Mouse (Mus musculus) kidney, adult 2 months (tissue): ENCODE data around the gene Dlg2.

ENCODE experiments used
- CTCF ChIP-seq: fragments of 200-500 bp; conservative IDR thresholded peaks from 2 replicates; pipeline ENCODE4 v1.5.1; 2011; ENCODE audit warnings: low read depth, mild to moderate bottlenecking, control low read depth, low read length, moderate library complexity, mixed read lengths; ENCODE audit not compliant: insufficient read depth, insufficient read length
- POLR2A ChIP-seq: fragments of 200-500 bp; IDR thresholded peaks from one replicate; pipeline ENCODE4 v1.6.1; 2011; ENCODE audit warnings: low read depth, low read length, control low read depth

- TF ChIP-seq POLR2A (no peak), CTCF (no peak)
Measured at GRCm38 (mm10) chr7:92322342-92323069, 1846.0 kb downstream of the Dlg2 start.
